Mouse (Mus musculus): ENCODE data around the gene Otop2. TPM values are rescaled to one million over a fixed set of nuclear protein-coding genes. Genes with fewer than 3 reads are reported as not detected.

Gene Otop2
- total and polyA plus RNA-seq, 3 experiments = not detected

- peak; percentile 82 for DNase-seq (ENCODE audit: low read depth, low spot score)
- Histone ChIP-seq H3K27ac (ENCODE audit: control insufficient read depth, low read depth, low read length) (no peak within 1 kb of the TSS), H3K4me3 (ENCODE audit: control insufficient read depth in 1 of 2, insufficient read depth in 1 of 2, low read depth in 2 of 2, low read length in 2 of 2) (peak within 1 kb of the TSS; percentile 63 to 72), H3K27me3 (ENCODE audit: control insufficient read depth in 1 of 2, insufficient read depth in 2 of 2, low read length in 2 of 2) (no peaks in the 10 kb centered on the region), H3K79me2 (ENCODE audit: control insufficient read depth, insufficient read depth, low read length, poor library complexity) (no peaks in the 10 kb centered on the region), H3K4me1 (ENCODE audit: control insufficient read depth in 1 of 2, insufficient read depth in 2 of 2, low read length in 2 of 2) (no peaks in the 10 kb centered on the region; a peak in 1 of 4 replicates), H3K9ac (ENCODE audit: control insufficient read depth, low read depth, low read length, poor library complexity, severe bottlenecking) (peak within 1 kb of the TSS; percentile 54), H3K9me3 (replicated peaks; ENCODE audit: insufficient read depth, low read length) (no peaks in the 10 kb centered on the region), H3K36me3 (ENCODE audit: control insufficient read depth in 1 of 2, insufficient read depth in 2 of 2, low read length in 2 of 2) (no peaks in the 10 kb centered on the region)
- TF ChIP-seq TAL1 (IDR thresholded peaks at IDR 0.05; ENCODE audit: low read length) = no peak
- TF ChIP-seq MAFK (IDR thresholded peaks at IDR 0.05; ENCODE audit: borderline replicate concordance, low read depth, low read length) = no peak
- TF ChIP-seq MEF2A (IDR thresholded peaks at IDR 0.05; ENCODE audit: extremely low read depth, insufficient replicate concordance, low read depth, low read length, poor library complexity, severe bottlenecking) = no peak
- TF ChIP-seq USF1 (IDR thresholded peaks at IDR 0.05; ENCODE audit: low read depth, low read length) = 0 out of 2 replicates have a peak, but pooled peaks have one; percentile 30
- no peak for TF ChIP-seq E2F4 (IDR thresholded peaks at IDR 0.05; ENCODE audit: borderline replicate concordance, low read depth, low read length)
- TF ChIP-seq CHD1 (IDR thresholded peaks at IDR 0.05; ENCODE audit: low read depth, low read length) = no peak
- no peak for TF ChIP-seq MAZ (IDR thresholded peaks at IDR 0.05; ENCODE audit: low read depth, low read length)
- no peak for TF ChIP-seq MYB (IDR thresholded peaks at IDR 0.05; ENCODE audit: low read depth, low read length)
- peak in 2 of 3 experiments; percentile 34 to 48; a peak in 4 of 6 replicates for TF ChIP-seq CTCF (IDR thresholded peaks at IDR 0.05 in 2 of 3, conservative IDR thresholded peaks at IDR 0.05 in 1 of 3; ENCODE audit: control insufficient read depth in 1 of 3, insufficient read depth in 1 of 3, low read depth in 2 of 3, low read length in 3 of 3, poor library complexity in 1 of 3, severe bottlenecking in 1 of 3)
- TF ChIP-seq RCOR1 (IDR thresholded peaks at IDR 0.05; ENCODE audit: low read depth, low read length) = no peak
- no peak for TF ChIP-seq JUND (IDR thresholded peaks at IDR 0.05; ENCODE audit: low read depth, low read length)
- no peak for TF ChIP-seq HCFC1 (IDR thresholded peaks at IDR 0.05; ENCODE audit: low read depth, low read length)
- no peak for TF ChIP-seq EP300 (IDR thresholded peaks at IDR 0.05; ENCODE audit: low read depth in 1 of 2, low read length in 2 of 2)
- TF ChIP-seq BHLHE40 (IDR thresholded peaks at IDR 0.05; ENCODE audit: borderline replicate concordance, low read depth, low read length) = no peak
- TF ChIP-seq POLR2AphosphoS5 (IDR thresholded peaks at IDR 0.05; ENCODE audit: borderline replicate concordance, low read depth, low read length) = no peak
- no peak for TF ChIP-seq TCF12 (IDR thresholded peaks at IDR 0.05; ENCODE audit: low read depth, low read length)
- no peak for TF ChIP-seq GATA1 (IDR thresholded peaks at IDR 0.05; ENCODE audit: low read depth, low read length)
- no peak for TF ChIP-seq MXI1 (IDR thresholded peaks at IDR 0.05; ENCODE audit: low read depth, low read length)
- peak; percentile 23; the same call in 1 of the 2 replicates for TF ChIP-seq SMC3 (IDR thresholded peaks at IDR 0.05; ENCODE audit: low read depth, low read length)
- no peak for TF ChIP-seq USF2 (IDR thresholded peaks at IDR 0.05; ENCODE audit: borderline replicate concordance in 1 of 2, insufficient read depth in 1 of 2, low read depth in 1 of 2, low read length in 2 of 2)
- TF ChIP-seq KAT2A (conservative IDR thresholded peaks at IDR 0.05; ENCODE audit: low read depth, low read length) = no peak
- peak; percentile 15; the same call in 1 of the 2 replicates for TF ChIP-seq SIN3A (IDR thresholded peaks at IDR 0.05; ENCODE audit: low read length)
- no peak for TF ChIP-seq ELF1 (IDR thresholded peaks at IDR 0.05; ENCODE audit: low read depth, low read length)
- no peak for TF ChIP-seq ZC3H11A (IDR thresholded peaks at IDR 0.05; ENCODE audit: low read depth, low read length)
- TF ChIP-seq MAX (IDR thresholded peaks at IDR 0.05; ENCODE audit: low read length) = no peak; the same call in 1 of the 2 replicates
- 0 out of 2 replicates have a peak, but pooled peaks have one; percentile 38 for TF ChIP-seq UBTF (IDR thresholded peaks at IDR 0.05; ENCODE audit: borderline replicate concordance, insufficient read depth, low read depth, low read length)
- no peak for TF ChIP-seq ZNF384 (IDR thresholded peaks at IDR 0.05; ENCODE audit: low read depth, low read length)
- no peak for TF ChIP-seq POLR2AphosphoS2 (IDR thresholded peaks at IDR 0.05; ENCODE audit: low read length)
- TF ChIP-seq NRF1 (IDR thresholded peaks at IDR 0.05; ENCODE audit: insufficient read depth, low read depth, low read length, poor library complexity, severe bottlenecking) = no peak
- no peak for TF ChIP-seq GABPA (IDR thresholded peaks at IDR 0.05; ENCODE audit: low read depth, low read length)
- no peak; the same call in 1 of the 2 replicates for TF ChIP-seq TBP (IDR thresholded peaks at IDR 0.05; ENCODE audit: low read depth, low read length)
- peak; percentile 38; the same call in 1 of the 2 replicates for TF ChIP-seq NELFE (IDR thresholded peaks at IDR 0.05; ENCODE audit: low read depth, low read length)
- TF ChIP-seq ZKSCAN1 (IDR thresholded peaks at IDR 0.05; ENCODE audit: low read depth, low read length) = no peak
- TF ChIP-seq MYC (IDR thresholded peaks at IDR 0.05; ENCODE audit: low read depth, low read length) = no peak
- no peak for TF ChIP-seq CHD2 (IDR thresholded peaks at IDR 0.05; ENCODE audit: low read length)
- no peak for TF ChIP-seq ETS1 (IDR thresholded peaks at IDR 0.05; ENCODE audit: low read depth, low read length)
Observed at GRCm38 (mm10) chr11:115297214-115297826, 9.6 kb upstream of the Otop2 start, which contains the start of gene Fads6. Gene Fads6, minus strand, starts transcription at chr11:115297663.
